Mouse (Mus musculus) spleen, postnatal 14 days (tissue): ENCODE results near the gene Ptges2.
A peak's percentile ranks its signal among the peaks of the same experiment; 100 is the strongest.

Experiments used
- DNase-seq, 2 experiments: peaks; one replicate each; pipeline ENCODE4 v3.0.0; 2021 to 2022; ENCODE audit warnings: low spot score in 2 of 2

Ptges2 gene

DNA sequence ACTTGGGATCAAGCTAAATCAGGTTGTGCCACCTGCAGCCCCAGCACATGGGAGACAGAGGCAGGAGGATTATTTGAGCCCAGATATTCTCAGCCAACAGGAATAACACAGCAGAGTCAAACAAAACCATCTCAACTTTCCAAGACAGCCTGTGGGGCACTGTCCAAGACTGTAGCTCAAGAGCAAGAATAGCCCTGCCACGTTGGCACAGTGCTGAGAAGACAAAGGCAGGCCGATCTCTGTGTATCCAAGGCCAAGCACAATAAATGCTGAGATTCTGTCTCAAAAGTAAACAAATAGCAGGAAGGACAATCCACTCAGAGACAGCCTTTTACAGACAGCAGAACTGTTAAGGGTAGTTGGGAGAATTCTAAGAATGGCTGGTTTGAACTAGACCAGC, 44.5 kb downstream of the Ptges2 start:
- no peak for DNase-seq

DNA sequence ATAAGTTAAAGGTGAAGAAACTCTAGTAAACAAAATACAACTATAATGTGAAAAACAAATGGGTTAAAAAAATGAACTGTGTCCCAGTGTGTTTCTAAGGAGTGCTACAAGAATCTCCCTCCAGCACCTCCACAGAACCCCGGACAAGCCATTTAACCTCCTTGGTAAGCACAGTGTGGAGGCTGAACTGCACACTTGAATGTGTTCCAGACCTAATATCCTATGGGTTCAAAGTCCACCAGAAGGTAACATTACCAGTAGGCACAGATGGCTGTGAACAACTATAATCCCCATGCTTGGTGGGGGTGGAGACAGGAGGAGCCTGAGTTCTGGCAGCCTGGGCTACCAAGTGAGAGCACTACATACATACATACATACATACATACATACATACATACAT, 44.9 kb downstream of the Ptges2 start:
- no peak for DNase-seq

DNA sequence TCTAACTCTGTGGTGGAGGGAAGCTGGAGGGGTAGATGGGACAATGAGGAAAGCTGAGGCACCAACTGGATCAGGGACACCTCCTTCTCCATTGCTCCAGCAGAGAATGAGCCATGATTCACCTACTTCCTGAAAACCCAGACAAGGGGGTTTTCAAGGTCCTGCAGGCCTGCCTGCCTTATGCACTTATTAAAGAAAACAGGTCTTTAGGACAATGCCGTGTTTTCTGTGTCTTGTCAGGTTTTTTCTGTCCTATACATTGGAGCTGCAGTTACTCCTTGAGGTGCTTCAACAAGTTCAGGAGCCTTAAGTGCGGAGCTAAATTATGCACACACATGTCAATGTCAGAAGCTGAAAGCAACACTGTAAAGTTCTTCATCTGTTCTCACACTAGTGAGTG, 45.9 kb downstream of the Ptges2 start:
- no peak for DNase-seq

DNA sequence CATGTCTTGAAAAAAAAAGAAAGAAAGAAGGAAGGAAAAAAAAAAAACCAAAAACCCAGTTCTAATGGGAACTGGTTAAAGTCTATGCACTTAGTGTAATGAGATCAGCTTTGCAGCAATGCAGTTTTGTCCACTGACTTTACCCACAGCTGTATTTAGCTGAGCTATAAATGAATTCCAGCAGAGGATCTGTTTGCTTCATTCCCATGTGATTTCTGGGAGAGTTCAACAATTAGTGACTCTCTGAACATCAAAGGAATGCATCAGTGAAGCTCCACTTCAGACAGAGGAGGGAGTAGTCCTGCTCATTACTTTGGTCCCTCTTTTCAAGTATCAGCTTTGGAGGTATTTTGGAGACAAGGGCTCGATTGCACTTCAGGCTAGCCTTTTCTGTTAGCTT, 49.8 kb downstream of the Ptges2 start:
- no peak for DNase-seq

DNA sequence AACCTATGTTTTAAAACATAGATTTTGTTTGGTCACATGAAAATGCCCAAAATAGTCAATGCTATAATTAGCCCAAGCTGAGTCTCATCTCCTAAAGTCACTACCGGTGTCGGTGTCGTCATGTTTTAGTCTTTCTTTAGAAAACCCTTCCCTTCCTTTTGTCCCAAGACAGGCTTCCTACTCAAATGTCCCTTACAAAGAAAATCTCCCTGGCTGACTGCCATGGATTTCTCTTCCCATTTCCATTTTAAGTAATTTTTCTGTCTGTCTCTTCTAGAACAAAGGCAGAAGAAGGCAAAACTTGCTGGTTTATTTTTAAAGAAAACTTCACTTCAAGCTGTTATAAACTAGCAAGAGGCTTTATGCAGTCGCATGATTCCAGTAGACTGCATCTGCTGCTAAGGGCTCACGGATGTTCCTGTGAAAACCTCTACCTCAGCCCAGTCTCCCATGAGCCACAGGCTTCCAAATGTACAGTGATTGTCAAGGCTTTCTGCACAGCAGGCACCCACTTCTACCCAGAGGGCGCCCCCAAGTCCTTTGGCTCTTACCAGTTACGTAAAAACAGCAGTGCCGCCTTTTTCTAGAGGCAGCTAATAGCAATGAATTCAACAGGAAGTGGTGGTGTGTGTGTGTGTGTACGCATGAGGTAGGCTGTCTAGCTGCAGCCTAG, 51.7 kb downstream of the Ptges2 start:
- peak; percentile 19 to 27 for DNase-seq

DNA sequence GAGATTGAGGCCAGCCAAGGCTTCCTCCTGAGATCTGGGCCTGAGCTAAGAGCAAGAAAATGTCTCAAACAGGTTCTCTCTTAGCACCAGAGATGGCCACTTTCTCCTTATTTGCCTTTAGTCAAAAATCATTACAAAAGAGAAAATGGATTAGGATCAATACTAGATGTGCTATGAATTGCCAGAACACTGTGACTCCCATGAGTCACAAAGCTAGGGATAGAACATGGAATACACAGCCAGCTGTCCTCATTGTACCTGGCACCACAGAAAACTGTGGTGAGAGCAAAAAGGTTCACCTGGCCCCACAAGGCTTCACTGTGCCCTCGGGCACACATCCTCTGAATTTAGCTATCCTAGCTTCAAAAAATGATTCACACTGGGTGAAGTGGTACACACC, 52.8 kb downstream of the Ptges2 start:
- no peak for DNase-seq

DNA sequence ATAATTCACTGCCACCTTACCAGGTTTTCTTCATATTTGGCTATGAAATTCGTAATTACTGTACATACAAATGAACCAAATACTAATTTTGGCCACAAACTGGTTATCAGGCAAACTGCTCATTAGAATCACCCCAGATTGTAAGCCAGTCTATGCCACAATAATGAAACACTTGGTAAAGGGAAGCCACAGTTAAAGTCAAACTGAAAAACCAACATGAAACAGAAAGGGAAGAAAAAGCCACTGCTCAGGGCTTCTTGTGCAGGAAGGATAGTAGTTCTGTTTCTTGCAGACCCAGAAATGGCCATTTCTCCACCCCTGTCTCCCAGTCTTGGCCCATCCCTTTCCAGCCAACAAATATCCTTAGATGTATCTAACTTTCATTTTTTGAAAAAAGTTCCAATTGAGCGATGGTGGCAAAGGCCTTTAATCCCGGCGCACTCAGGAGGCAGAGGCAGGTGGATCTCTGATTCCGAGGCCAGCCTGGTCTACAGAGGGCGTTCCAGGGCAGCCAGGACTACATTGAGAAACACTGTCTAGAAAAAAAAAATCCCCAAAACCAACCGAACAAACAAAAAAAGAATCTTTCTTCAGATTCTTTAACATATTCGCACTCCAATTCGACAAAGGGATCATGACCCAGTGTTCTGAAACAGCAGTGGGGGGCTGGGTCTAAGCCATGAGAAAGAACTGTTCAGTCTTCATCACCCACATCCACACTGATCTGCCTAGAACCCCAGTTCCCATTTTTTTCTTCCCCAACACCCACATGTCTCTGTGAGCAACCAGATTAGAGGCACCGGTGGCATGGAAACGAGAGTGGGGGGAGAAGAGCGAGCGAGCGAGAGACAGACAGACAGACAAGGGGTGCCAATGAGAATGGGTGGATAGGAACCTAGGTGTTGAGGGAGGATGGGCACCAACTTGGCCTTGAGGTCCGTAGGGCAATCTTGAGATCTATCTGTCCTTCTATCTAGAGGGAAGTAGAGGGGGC, 54.4 kb downstream of the Ptges2 start, which contains the start of gene Naif1:
TSS of gene Naif1 (plus strand) at position 697 of the 994 bp plus-strand sequence.
- peak in 1 of 2 experiments; percentile 11 for DNase-seq

DNA sequence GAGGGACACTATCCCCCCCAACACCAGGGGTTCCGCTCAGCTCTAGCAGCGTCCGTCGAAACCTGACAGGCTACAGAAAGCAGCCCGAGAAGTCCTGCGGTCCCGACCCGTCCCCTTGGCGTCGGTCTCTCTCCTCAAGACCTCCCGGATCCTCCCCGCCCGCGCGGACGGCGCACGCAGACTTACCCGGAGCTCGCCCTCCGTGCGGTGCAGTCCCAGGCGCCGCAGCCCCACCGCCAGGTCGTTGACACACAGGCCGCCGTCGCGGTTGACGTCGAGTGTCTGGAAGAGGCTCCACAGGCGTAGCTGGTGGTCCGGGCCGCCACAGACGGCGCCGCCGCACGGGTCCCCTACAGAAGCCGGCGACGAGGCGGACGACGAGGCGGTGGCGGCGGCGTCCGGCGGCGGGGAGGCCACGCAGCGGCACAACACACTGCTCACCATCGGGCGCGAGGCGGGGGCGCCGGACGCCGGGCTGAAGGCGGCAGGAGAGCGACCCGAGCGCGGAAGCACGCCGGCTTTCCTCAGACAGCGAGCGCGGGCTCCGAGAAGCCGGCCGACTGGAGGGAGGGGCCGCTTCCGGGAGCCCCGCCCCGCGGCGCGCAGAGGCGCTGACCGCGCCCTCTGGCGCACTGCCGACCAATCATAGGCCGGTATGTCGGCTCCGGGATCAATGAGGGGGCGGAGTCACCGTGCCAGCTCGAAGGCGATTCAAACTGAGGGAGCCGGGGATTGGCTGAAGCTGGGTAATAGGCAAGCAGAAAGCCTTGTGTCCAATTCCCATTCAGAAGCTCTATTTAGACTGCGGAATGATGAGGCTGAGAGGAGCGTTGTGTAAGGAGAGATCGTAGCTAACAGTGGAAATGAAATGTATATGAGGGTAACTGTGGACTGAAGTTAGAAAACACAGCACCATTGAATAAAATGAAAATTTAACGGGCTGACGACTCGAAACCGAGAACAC, 55.5 kb downstream of the Ptges2 start, which contains the start of gene Slc25a25:
TSS of gene Slc25a25 (minus strand) at position 565 of the 964 bp plus-strand sequence.
- DNase-seq: peak; percentile 96

DNA sequence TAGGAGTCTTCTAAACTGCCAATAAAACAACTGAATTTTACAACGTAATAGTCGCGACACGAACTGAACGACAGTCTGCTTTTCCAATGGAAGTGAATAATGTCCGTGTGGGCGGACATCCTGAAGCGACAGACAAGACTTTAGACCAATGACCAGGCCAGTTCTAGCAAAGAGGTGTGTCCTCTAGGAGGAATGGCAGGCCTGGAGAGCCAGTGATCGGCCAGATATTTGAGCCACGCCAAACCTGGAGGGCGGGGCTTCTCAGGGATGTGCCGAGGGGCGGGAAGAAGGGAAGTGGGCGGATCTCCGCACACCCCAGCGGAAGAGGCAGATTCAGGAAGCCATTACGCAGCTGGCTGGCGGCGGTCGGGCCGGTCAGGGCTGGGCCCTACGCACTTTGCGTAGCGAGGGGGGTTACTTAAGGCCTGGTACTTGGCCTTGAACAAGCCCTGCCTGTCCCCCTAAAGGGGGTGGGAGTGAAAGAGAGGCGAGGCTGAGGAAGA, 56.2 kb downstream of the Ptges2 start:
- DNase-seq: peak; percentile 96 to 98

DNA sequence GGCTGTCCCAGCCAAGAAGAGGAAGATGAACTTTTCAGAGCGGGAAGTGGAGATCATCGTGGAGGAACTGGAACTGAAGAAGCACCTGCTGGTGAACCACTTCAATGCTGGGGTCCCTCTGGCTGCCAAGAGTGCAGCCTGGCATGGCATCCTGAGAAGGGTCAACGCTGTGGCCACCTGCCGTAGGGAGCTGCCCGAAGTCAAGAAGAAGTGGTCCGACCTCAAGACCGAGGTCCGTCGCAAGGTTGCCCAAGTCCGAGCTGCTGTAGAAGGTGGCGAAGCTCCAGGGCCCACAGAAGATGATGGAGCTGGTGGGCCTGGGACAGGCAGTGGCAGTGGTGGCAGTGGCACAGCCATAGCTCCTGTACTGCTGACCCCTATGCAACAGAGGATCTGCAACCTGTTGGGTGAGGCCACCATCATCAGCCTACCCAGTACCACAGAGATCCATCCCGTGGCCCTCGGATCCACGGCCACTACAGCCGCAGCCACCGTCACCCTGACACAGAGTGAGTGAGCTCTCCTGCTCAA, 56.8 kb downstream of the Ptges2 start:
- no peak for DNase-seq

DNA sequence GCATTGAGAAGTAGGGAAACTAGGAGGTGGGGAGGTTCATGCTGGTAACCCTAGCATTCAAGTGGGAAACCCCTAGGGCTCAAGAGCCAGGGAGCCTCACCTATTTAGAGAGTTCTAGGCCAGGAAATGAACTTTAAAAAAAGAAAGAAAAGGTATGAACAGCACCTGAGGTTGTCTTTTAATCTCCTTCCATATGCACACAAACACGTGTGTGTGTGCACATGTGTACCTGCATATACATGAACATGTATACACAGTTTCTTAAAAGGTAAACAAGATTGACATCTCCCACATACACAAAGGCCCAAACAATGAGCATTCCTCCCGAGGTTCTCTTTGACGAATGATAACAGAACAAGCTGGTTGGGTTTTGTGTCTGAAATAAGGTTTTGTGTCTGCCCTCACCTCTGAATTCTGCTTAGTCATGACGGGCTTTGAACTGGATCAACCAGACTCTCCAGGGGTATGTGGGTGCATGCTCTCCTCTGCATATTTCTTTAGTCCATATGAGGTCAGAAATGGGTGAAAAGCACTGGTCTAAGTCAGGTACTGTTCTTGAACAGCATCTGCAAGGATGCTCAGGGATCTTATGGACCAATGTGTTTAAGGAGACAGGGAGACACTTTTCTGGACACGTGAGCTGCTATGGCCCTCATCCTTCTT, 58.1 kb downstream of the Ptges2 start:
- DNase-seq: no peak

DNA sequence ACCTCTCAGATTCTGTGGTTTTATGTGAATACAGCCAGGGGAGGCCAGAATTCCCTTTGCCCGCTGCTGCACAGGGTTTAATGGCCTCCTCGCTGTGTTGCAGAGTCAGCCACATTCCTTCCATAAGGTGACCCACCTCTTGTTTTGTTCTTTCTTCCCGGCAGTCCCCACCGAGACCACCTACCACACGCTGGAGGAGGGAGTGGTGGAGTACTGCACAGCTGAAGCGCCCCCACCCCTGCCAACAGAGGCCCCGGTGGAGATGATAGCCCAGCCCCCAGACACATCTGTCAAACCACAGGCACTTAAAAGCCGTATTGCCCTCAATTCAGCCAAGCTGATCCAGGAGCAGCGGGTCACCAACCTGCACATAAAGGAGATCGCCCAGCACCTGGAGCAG, 58.9 kb downstream of the Ptges2 start:
- no peak for DNase-seq

DNA sequence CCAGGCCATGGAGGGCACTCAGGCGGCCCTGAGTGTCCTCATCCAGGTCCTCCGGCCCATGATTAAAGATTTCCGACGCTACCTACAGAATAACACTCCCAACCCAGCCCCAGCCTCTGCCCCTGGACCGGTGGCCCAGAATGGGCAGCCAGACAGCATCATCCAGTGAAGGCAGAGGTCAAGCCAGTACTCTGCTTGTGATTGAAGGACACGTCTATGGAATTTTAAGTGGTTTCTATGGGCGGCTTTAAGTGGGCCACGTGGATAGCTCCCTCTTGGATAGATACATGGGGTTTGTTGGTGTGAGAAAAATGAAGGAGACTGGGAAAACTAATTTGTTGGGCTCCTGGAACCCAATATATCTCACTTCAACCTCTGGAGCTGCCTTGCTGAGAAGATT, 59.4 kb downstream of the Ptges2 start:
- DNase-seq: no peak
